Mouse (Mus musculus) c-Kit-positive CD71-positive TER-119-positive erythroid progenitor cells, embryonic 14.5 days (primary cell): ENCODE measurements at regions not wholly inside any gene's neighbourhood (a gene's known extent, or its start where the extent isn't known, plus 50 kb on each side); places are given as distances from the start of the nearest gene placed in this dataset.

Experiments
- DNase-seq: peaks from one replicate; pipeline ENCODE4 v3.0.0-alpha.2; 2013; ENCODE audit warnings: low spot score

- no peak for DNase-seq
Measured at GRCm38 (mm10) chr16:87225595-87225994, 128.4 kb upstream of the N6amt1 start.

DNA sequence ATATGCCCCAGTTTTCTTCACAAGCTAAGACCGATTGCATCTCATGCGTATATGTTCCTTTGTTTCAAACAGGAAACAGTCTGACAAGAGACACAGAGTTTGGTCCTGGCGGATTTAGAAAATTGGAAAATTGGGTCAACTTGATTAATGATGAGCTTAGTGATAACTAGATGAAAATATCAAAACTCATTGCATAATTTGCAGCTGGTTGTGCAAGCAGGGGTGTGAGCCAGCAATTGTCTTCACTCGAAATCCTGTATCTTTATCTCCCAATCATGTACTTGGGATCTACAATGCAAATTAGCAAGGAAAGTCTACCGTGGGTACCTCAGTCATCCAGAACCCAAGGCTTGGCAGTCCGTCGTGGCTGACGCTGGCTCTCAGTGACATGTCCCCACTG lies 128.9 kb upstream of the N6amt1 start:
- DNase-seq: no peak

DNA sequence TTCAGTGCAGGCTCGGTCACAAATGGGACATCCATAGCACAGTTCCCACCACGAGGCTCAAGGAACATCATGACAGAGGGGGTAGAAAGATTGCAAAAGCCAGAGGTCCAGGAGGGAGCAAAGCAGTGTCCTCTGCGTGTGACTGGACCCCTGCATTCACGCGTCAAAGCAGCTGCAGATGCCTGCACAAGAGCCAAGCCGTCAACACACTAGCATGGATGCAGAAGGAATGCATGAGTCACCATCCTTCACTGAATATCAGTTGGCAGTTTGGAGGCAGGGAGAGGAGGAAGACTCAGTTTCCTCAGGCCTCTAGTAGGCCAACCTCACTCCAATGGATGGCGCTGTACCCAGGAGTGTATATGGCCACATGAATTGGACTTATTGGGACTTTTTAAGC lies 130.0 kb upstream of the N6amt1 start:
- DNase-seq: no peak

GRCm38 (mm10) chr16:87220611-87221010 lies 133.4 kb upstream of the N6amt1 start:
- no peak for DNase-seq

- DNase-seq: no peak
Measured at GRCm38 (mm10) chr16:87220201-87220600, 133.8 kb upstream of the N6amt1 start.

GRCm38 (mm10) chr16:87207875-87208274 lies 146.1 kb upstream of the N6amt1 start:
- DNase-seq: no peak

DNA sequence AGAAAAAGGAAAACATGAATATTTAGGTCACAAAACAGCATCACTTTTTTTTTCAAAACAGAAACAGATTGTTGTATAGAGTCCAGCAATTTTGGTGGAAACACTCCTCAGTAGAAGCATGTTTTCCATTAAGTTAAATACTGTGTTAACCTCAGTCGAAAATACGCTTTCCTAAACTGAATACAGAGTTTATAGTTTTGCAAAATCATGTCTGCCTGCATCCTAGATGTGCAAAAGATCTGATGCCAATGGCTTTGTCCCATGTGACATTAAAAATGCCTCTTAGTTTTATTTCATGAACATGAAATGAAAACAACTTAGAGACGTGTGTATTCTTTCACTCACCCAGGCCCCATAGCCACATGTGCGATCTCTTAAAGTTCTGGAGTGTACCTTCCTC lies 163.5 kb upstream of the N6amt1 start:
- no peak for DNase-seq

DNA sequence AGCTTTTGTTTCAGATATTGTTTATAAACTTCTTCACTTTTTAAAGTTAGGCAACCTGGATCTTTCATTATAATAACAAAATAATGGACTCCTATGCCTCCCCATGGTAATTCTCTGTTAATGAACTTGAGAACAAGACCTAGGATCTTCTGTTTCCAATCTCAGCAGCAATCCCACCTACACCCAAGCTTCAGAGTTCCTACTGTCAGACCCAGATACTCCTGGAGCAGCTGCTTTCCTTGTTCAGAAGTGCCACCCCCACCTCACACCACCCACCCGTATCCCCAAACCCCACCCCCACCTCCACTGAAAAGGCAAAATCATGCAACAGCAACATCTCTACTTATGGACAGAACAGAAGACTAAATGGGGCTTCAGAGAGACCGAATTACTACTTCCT lies 165.2 kb upstream of the N6amt1 start:
- DNase-seq: no peak

GRCm38 (mm10) chr16:87172395-87172794 lies 181.6 kb upstream of the N6amt1 start:
- no peak for DNase-seq

DNA sequence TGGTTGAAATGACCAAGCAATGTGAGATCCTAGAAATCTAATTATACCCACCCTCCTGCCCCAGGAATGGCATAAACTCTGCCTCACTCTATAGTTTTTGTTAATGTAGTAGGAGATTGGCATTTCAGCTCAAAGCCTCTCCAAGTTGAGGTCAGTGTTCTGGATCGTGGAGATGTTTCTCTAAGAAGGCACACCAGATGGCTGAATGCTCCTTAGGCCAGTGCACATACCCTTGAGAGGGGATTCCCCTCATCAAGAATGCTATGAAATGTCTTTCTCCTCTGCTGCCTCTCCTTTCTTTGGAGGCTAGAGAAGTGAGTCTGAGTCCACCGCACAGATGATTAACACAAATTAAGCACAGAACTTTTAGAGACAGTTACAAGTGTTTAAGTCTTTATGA lies 214.7 kb upstream of the N6amt1 start:
- no peak for DNase-seq

DNA sequence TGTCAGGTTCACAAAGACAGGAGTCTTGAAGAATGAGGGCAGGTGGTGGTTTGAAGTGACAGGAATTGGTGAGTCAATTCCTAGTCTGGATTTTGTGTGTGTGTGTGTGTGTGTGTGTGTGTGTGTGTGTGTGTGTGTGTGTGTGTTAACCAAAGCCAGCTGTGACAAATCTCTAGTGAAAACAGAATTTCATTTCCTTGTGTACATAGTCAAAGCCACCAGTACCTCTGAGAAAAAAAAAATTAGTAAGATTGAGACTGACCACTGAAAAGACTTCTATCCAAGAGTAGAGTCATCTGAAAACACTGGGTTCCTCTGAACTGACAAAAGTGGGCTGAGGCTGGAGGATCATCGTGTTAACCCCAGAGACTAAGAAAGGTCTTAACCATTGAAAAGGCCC lies 217.5 kb upstream of the N6amt1 start:
- DNase-seq: no peak

DNA sequence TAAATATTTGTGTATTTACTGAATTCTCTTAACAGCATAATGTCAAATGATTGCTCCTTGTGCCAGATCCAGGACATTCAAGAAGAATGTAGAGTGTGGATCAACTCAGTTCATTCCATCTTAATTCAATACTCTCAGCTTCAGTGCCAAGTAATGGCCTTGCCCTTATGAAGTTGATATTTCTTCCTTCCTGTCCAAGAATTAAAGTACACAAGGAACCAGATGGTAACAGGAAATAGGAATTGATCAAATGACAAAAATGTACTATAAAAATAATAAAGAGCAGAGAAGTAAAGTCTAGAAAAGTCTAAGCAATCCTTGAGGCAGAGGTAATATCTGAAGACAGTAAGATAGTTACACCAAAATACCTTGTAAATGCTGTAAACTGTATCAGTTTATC lies 219.5 kb upstream of the N6amt1 start:
- DNase-seq: no peak

DNA sequence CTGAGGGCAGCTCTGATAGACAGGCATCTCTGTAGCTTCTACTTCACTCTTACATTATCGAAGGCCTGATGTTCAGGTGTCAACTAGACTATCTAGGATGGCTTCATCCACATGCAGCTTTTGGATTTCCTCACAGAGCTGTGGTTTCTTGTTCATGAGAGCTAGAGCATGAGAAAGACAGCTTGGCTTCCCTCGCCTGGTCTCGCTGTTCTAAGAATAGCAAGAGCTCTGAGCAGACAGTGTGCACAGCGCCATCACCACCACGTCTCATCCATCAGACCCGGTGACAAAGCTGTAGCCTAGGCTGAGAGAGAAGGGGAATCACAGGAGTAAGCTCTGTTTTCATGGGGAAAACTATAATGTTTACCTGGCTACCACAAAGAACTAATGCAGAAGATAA lies 220.1 kb upstream of the N6amt1 start:
- DNase-seq: no peak

GRCm38 (mm10) chr16:87132082-87132481 lies 221.9 kb upstream of the N6amt1 start:
- no peak for DNase-seq

- DNase-seq: no peak
Measured at GRCm38 (mm10) chr16:87130733-87131640, 223.0 kb upstream of the N6amt1 start.

GRCm38 (mm10) chr16:87129021-87129420 lies 225.0 kb upstream of the N6amt1 start:
- no peak for DNase-seq

DNA sequence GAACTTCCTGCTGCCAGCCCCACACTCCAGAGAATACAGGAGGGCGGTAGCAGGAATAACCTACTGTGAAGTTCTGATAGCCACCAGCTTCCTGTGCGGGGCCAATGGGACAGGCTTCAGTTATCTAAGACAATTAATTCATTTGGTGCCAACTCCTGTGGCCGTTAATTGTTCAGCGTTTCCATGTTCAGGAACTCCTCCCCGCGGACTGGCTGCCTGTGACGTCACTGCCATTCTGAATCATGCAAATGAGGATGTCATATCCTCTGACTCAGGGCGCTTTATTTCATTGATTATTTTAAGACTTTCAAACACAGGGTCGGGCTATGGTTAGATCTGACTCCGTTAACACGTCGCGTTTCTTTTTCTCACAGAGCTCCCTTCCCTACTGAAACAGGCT lies 225.8 kb upstream of the N6amt1 start:
- DNase-seq: no peak

DNA sequence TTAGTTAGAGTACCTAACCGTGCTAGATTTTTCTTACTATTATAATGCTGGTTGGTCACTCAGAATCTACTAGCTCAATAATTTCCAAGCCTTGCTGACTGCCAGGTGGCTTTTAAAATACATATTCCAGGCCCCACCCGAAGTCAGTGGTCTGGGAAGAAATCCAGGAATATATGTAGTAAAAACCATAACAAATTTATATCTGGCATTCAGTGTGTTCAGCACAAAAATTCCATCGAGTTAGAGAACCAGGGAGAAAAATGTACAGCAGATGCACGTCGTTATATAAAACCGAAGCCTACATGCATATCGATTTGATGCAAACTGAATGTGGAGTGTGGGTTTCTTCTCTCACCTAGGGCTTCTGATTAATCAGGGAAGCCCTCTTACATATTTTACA lies 229.5 kb upstream of the N6amt1 start:
- no peak for DNase-seq

- DNase-seq: no peak
Measured at GRCm38 (mm10) chr16:87103599-87103998, 250.4 kb upstream of the N6amt1 start.

- no peak for DNase-seq
Measured at GRCm38 (mm10) chr16:87102057-87102456, 251.9 kb upstream of the N6amt1 start.

- no peak for DNase-seq
Measured at GRCm38 (mm10) chr16:87092011-87092410, 262.0 kb upstream of the N6amt1 start.

DNA sequence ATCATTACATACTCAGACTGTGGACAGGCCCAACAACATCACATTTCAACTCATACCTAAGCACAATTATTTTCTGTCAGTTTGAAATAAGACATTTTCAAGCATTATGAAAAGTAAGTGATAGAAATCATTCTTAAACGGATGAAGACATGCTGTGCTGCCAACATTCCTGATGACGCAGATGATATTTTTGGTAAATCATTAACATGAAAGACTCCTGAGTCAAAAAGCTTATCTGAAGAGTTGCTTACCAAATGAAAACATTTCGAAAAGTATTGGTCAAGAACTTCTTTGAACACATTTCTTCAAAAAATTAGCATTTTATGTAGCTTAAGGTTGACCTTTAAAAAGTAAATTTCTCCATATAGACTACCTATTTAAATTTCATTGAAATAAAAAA lies 264.7 kb upstream of the N6amt1 start:
- no peak for DNase-seq

- DNase-seq: no peak
Measured at GRCm38 (mm10) chr16:87083505-87083904, 270.5 kb upstream of the N6amt1 start.

GRCm38 (mm10) chr16:87077385-87077784 lies 276.6 kb upstream of the N6amt1 start:
- DNase-seq: no peak
